Comparison of ENCODE assay signal across 20 mouse cellular contexts in the genomic region with DNA sequence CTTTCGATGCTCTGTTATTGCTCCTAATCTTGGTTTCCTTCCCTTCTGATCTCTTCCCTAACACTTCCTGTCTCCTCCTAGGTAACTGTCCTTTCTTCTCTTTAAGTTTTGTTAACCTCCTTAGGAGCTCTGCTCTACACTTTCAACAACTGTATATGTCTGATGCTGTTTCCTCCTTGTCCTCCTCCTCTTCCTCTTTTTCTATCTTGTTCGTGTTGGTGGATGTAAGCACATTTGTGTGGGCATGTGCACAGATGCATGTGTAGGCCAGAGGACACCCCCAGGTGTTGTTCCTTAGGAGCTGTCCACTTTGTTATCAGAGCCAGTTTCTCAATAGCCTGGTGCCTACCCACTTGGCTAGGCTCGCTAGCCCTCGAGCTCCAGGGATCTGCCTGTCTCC.
"Had no signal": no experiment of that assay in that cellular context is flagged by ENCODE, and none has a peak within 500 bp of the region (broad histone marks: within the 10 kb centered on the region; RNA-seq: fewer than 3 reads in every experiment).

No protein-coding gene starts in this region.

- DNase-seq: liver, postnatal 0 days; lung, adult 2 months; lung, postnatal 14 days; lung, postnatal 36 days; midbrain, embryonic 14.5 days; right cerebral cortex, postnatal 14 days; thymus, adult 2 months; thymus, postnatal 25 days; thymus, postnatal 4 days had no signal

- H3K4me1 ChIP-seq: stomach, embryonic 15.5 days had no signal

- H3K9ac ChIP-seq: liver, embryonic 15.5 days; liver, postnatal 0 days; lung, embryonic 15.5 days; neural tube, embryonic 12.5 days; stomach, embryonic 15.5 days had no signal

- H3K4me3 ChIP-seq: liver, embryonic 15.5 days; lung, embryonic 15.5 days; megakaryocyte, embryonic 14.5 days; myocyte; neural tube, embryonic 12.5 days; stomach, embryonic 15.5 days had no signal

- H3K27me3 ChIP-seq: liver, embryonic 15.5 days; lung, embryonic 15.5 days; megakaryocyte, embryonic 14.5 days; neural tube, embryonic 12.5 days; stomach, embryonic 15.5 days had no signal

- H3K36me3 ChIP-seq: liver, embryonic 15.5 days; lung, embryonic 15.5 days; neural tube, embryonic 12.5 days; stomach, embryonic 15.5 days had no signal

- H3K9me3 ChIP-seq: liver, embryonic 15.5 days; lung, embryonic 15.5 days; megakaryocyte, embryonic 14.5 days; neural tube, embryonic 12.5 days; stomach, embryonic 15.5 days had no signal

- H3K4me2 ChIP-seq: liver, embryonic 15.5 days; lung, embryonic 15.5 days; midbrain, embryonic 11.5 days; neural tube, embryonic 12.5 days; stomach, embryonic 15.5 days had no signal

- ATAC-seq: liver, postnatal 0 days; lung, postnatal 0 days; midbrain, embryonic 16.5 days had no signal

- H3K27ac ChIP-seq: liver, embryonic 15.5 days; lung, embryonic 15.5 days; macrophage; neural tube, embryonic 12.5 days; stomach, embryonic 15.5 days; stomach, postnatal 0 days had no signal
